Mouse (Mus musculus) intestine, embryonic 14.5 days (tissue): ENCODE data around the gene Methig1. TPM values are rescaled to one million over a fixed set of nuclear protein-coding genes. Genes with fewer than 3 reads are reported as not detected.
"Not testable (repeated sequence)": the region's sequence is repeated elsewhere in the genome, so short reads cannot be mapped to it uniquely, and the experiment has no call there.

Experiments
- ATAC-seq: fragments of 200-750 bp; cut with Nextera tagmentation; replicated peaks from 2 replicates; pipeline ENCODE4 v1.8.0; 2017; ENCODE audit warnings: low read depth, moderate number of reproducible peaks, moderate TSS enrichment, moderate library complexity; ENCODE audit not compliant: low FRiP score, low TSS enrichment
- DNase-seq: peaks from one replicate; pipeline ENCODE4 v3.0.0-alpha.2; 2018; ENCODE audit warnings: low spot score
- H3K27ac ChIP-seq: fragments of 300-500 bp; sonication (generic); 2 replicates; pipeline ENCODE4 v1.5.1; 2014; ENCODE audit warnings: low read depth, mild to moderate bottlenecking, control low read depth
- H3K27me3 ChIP-seq: fragments of 300-500 bp; sonication (generic); replicated peaks from 2 replicates; pipeline ENCODE4 v1.6.1; 2014; ENCODE audit warnings: low read length, control low read depth; ENCODE audit not compliant: control insufficient read depth, insufficient read depth
- H3K36me3 ChIP-seq: fragments of 300-500 bp; sonication (generic); 2 replicates; pipeline ENCODE4 v1.6.1; 2014; ENCODE audit warnings: low read length, control low read depth; ENCODE audit not compliant: control insufficient read depth, insufficient read depth
- H3K4me1 ChIP-seq: fragments of 300-500 bp; sonication (generic); replicated peaks from 2 replicates; pipeline ENCODE4 v1.6.1; 2014; ENCODE audit warnings: low read length, control low read depth, mixed read lengths; ENCODE audit not compliant: control insufficient read depth, insufficient read depth
- H3K4me2 ChIP-seq: fragments of 300-500 bp; sonication (generic); 2 replicates; pipeline ENCODE4 v1.6.1; 2014; ENCODE audit warnings: low read length
- H3K4me3 ChIP-seq: fragments of 300-500 bp; sonication (generic); 2 replicates; pipeline ENCODE4 v1.5.1; 2014; ENCODE audit warnings: low read depth, low read length, control low read depth, mixed read lengths
- H3K9ac ChIP-seq: fragments of 300-500 bp; sonication (generic); 2 replicates; pipeline ENCODE4 v1.6.1; 2014; ENCODE audit warnings: mild to moderate bottlenecking, low read length
- H3K9me3 ChIP-seq: fragments of 300-500 bp; sonication (generic); 2 replicates; pipeline ENCODE4 v1.6.1; 2016; ENCODE audit warnings: low read length, control low read depth; ENCODE audit not compliant: control insufficient read depth
- WGBS: fragments of 180-500 bp; shearing (Covaris S2); extraction: QIAGEN DNeasy Blood & Tissue Kit; methylation state at CpG from one replicate; pipeline ENCODE4 v1.1.7; 2014; 5-methylcytosine and 5-hydroxymethylcytosine counted together
- polyA plus RNA-seq: library from polyadenylated mRNA; unstranded; fragments of >200 nt; fragmentation: Nextera tagmentation; extraction: Ambion mirVana; gene quantifications from 2 replicates; pipeline ENCODE4 v1.2.1, GENCODE M21; 2014

Methig1 gene
- polyA plus RNA-seq, 1 experiment from 2014 or later = not detected

- 32% methylated on average over 4 of the region's 4 CpGs for WGBS
- DNase-seq = not testable (repeated sequence)
Measured at GRCm38 (mm10) chr15:100318014-100318671, 34.8 kb upstream of the Methig1 start.

GRCm38 (mm10) chr15:100319884-100320283, 33.1 kb upstream of the Methig1 start:
- 80% methylated on average over 1 of the region's 1 CpGs for WGBS
- DNase-seq = no peak
- H3K4me1 ChIP-seq = peaks cover 5% of the 10 kb centered on the region; the same call in 1 of the 2 replicates
- H3K4me2 ChIP-seq = 0 out of 2 replicates have a peak overlapping the region, but pooled peaks have one; percentile 11
- no peak for ATAC-seq
- H3K9ac ChIP-seq = no peak overlapping the region
- no peak overlapping the region for H3K4me3 ChIP-seq
- H3K36me3 ChIP-seq = no peaks in the 10 kb centered on the region
- H3K27me3 ChIP-seq = no peaks in the 10 kb centered on the region
- H3K9me3 ChIP-seq = no peaks in the 10 kb centered on the region
- H3K27ac ChIP-seq = peak overlapping the region; percentile 70

More at GRCm38 (mm10) chr15:100318014-100318671, 34.8 kb upstream of the Methig1 start:
- H3K36me3 ChIP-seq, H3K4me2 ChIP-seq, H3K9me3 ChIP-seq, H3K4me3 ChIP-seq, H3K9ac ChIP-seq, H3K4me1 ChIP-seq, H3K27me3 ChIP-seq, H3K27ac ChIP-seq, ATAC-seq: not testable (repeated sequence)

GRCm38 (mm10) chr15:100320295-100320905, 32.5 kb upstream of the Methig1 start:
- no peak overlapping the region for H3K9ac ChIP-seq
- ATAC-seq (0 out of 2 replicates have a peak, but pooled peaks have one; percentile 40), DNase-seq (peak; percentile 61)
- 33% methylated on average over 9 of the region's 9 CpGs for WGBS
- H3K27ac ChIP-seq = peak overlapping the region; percentile 70
- H3K27me3 ChIP-seq = no peaks in the 10 kb centered on the region
- no peaks in the 10 kb centered on the region for H3K9me3 ChIP-seq
- peaks cover 5% of the 10 kb centered on the region; the same call in 1 of the 2 replicates for H3K4me1 ChIP-seq
- no peaks in the 10 kb centered on the region for H3K36me3 ChIP-seq
- H3K4me3 ChIP-seq = no peak overlapping the region
- H3K4me2 ChIP-seq = 0 out of 2 replicates have a peak overlapping the region, but pooled peaks have one; percentile 11

GRCm38 (mm10) chr15:100321134-100321533, 31.8 kb upstream of the Methig1 start:
- Histone ChIP-seq H3K9ac (no peak overlapping the region), H3K36me3 (no peaks in the 10 kb centered on the region), H3K27ac (no peak overlapping the region), H3K4me1 (peaks cover 5% of the 10 kb centered on the region; the same call in 1 of the 2 replicates), H3K9me3 (no peaks in the 10 kb centered on the region), H3K4me3 (no peak overlapping the region), H3K4me2 (no peak overlapping the region), H3K27me3 (no peaks in the 10 kb centered on the region)
- no peak for DNase-seq
- 40% methylated on average over 5 of the region's 5 CpGs for WGBS
- no peak; the same call in 1 of the 2 replicates for ATAC-seq

- Histone ChIP-seq H3K4me1 (peaks cover 5% of the 10 kb centered on the region; the same call in 1 of the 2 replicates), H3K27ac (no peak overlapping the region), H3K9ac (no peak overlapping the region), H3K36me3 (no peaks in the 10 kb centered on the region), H3K4me3 (no peak overlapping the region), H3K27me3 (no peaks in the 10 kb centered on the region), H3K4me2 (no peak overlapping the region), H3K9me3 (no peaks in the 10 kb centered on the region)
- ATAC-seq (no peak), DNase-seq (no peak)
- WGBS = 72% methylated on average over 12 of the region's 12 CpGs
Measured at GRCm38 (mm10) chr15:100324021-100324591, 28.8 kb upstream of the Methig1 start.

GRCm38 (mm10) chr15:100325235-100325634, 27.7 kb upstream of the Methig1 start:
- Histone ChIP-seq H3K4me2 (no peak overlapping the region), H3K36me3 (no peaks in the 10 kb centered on the region), H3K4me3 (no peak overlapping the region), H3K9ac (no peak overlapping the region), H3K9me3 (no peaks in the 10 kb centered on the region), H3K4me1 (peaks cover 2% of the 10 kb centered on the region; the same call in 1 of the 2 replicates), H3K27ac (no peak overlapping the region), H3K27me3 (no peaks in the 10 kb centered on the region)
- ATAC-seq (no peak), DNase-seq (no peak)
- WGBS = 87% methylated on average over 3 of the region's 3 CpGs

GRCm38 (mm10) chr15:100328089-100328488, 24.9 kb upstream of the Methig1 start:
- H3K4me1 ChIP-seq, ATAC-seq, H3K27ac ChIP-seq, H3K27me3 ChIP-seq, H3K9me3 ChIP-seq, DNase-seq, H3K4me2 ChIP-seq, H3K4me3 ChIP-seq, H3K36me3 ChIP-seq, H3K9ac ChIP-seq: not testable (repeated sequence)
- whole genome bisulfite sequencing = 66% methylated on average over 3 of the region's 4 CpGs

GRCm38 (mm10) chr15:100329336-100329735, 23.6 kb upstream of the Methig1 start:
- not testable (repeated sequence) for H3K4me2 ChIP-seq, H3K4me3 ChIP-seq, H3K9me3 ChIP-seq, H3K36me3 ChIP-seq, DNase-seq, H3K9ac ChIP-seq, ATAC-seq, H3K27me3 ChIP-seq, H3K4me1 ChIP-seq, H3K27ac ChIP-seq
- WGBS = 52% methylated on average over 10 of the region's 10 CpGs
